Mouse (Mus musculus) midbrain, embryonic 11.5 days (tissue): Measurements from ENCODE around the gene Galnt4. TPM values are rescaled to one million over a fixed set of nuclear protein-coding genes. Genes with fewer than 3 reads are reported as not detected.

Source experiments
- ATAC-seq: fragments of 200-750 bp; cut with Nextera tagmentation; 2 replicates; pipeline ENCODE4 v1.8.0; 2017; ENCODE audit warnings: moderate TSS enrichment, moderate library complexity; ENCODE audit not compliant: low FRiP score
- DNase-seq: peaks from one replicate; pipeline ENCODE4 v3.0.0; 2015; ENCODE audit warnings: low spot score; ENCODE audit errors: missing footprints
- H3K27ac ChIP-seq: fragments of 300-500 bp; sonication (generic); 2 replicates; pipeline ENCODE4 v1.5.1; 2014; ENCODE audit warnings: low read depth, low read length
- H3K27me3 ChIP-seq: fragments of 300-500 bp; sonication (generic); 2 replicates; pipeline ENCODE4 v1.6.1; 2014; ENCODE audit warnings: mild to moderate bottlenecking, low read length, moderate library complexity, mixed read lengths; ENCODE audit not compliant: control insufficient read depth, insufficient read depth
- H3K36me3 ChIP-seq: fragments of 300-500 bp; sonication (generic); 2 replicates; pipeline ENCODE4 v1.6.1; 2014; ENCODE audit warnings: mild to moderate bottlenecking, low read length, moderate library complexity, mixed read lengths; ENCODE audit not compliant: control insufficient read depth, insufficient read depth
- H3K4me1 ChIP-seq: fragments of 300-500 bp; sonication (generic); 2 replicates; pipeline ENCODE4 v1.6.1; 2014; ENCODE audit warnings: low read length; ENCODE audit not compliant: control insufficient read depth, insufficient read depth
- H3K4me2 ChIP-seq: fragments of 300-500 bp; sonication (generic); 2 replicates; pipeline ENCODE4 v1.6.1; 2014; ENCODE audit warnings: mild to moderate bottlenecking, moderate library complexity
- H3K4me3 ChIP-seq: fragments of 300-500 bp; sonication (generic); 2 replicates; pipeline ENCODE4 v1.5.1; 2014; ENCODE audit warnings: low read depth, low read length
- H3K9ac ChIP-seq: fragments of 300-500 bp; sonication (generic); 2 replicates; pipeline ENCODE4 v1.6.1; 2014; ENCODE audit warnings: low read length
- H3K9me3 ChIP-seq: fragments of 300-500 bp; sonication (generic); 2 replicates; pipeline ENCODE4 v1.6.1; 2016; ENCODE audit warnings: low read length; ENCODE audit not compliant: control insufficient read depth
- WGBS: fragments of 180-500 bp; shearing (Covaris S2); extraction: QIAGEN DNeasy Blood & Tissue Kit; methylation state at CpG from one replicate; pipeline ENCODE4 v1.1.7; 2014; 5-methylcytosine and 5-hydroxymethylcytosine counted together
- polyA plus RNA-seq: library from polyadenylated mRNA; unstranded; fragments of >200 nt; fragmentation: Nextera tagmentation; extraction: Ambion mirVana; gene quantifications from 2 replicates; pipeline ENCODE4 v1.2.1, GENCODE M21; 2014

Gene Galnt4
- 3.3 and 4.3 TPM in 2 replicates for polyA plus RNA-seq

DNA sequence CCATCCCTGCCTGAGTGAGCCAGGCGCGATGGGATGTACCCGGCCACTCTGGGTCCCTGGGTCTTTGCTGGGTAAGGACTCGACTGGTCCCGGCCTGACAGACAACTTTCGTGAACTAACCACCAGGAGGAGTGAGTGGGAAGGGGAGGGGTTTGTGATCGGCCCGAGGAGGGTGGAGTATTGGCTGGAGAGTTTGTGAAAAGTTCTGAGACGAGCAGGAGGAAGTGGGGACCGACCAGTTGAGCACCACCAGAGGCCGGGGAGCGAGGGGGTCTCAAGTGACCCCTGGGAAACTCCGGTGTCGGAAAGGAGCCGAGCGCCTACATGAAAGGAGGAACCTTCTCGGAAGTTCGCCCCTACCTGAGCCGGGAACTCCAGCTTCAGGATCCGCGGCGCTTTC lies at the start of gene Galnt4:
Gene Galnt4, plus strand, starts transcription at position 196 of the 400 bp plus-strand sequence.
- Histone ChIP-seq H3K4me1 (peaks cover 12% of the 10 kb centered on the region), H3K27ac (peak within 1 kb of the TSS; percentile 77), H3K9ac (peak within 1 kb of the TSS; percentile 92), H3K36me3 (peaks cover 4% of the 10 kb centered on the region; the same call in 1 of the 2 replicates), H3K4me3 (peak within 1 kb of the TSS; percentile 87), H3K4me2 (peak within 1 kb of the TSS; percentile 96), H3K9me3 (no peaks in the 10 kb centered on the region), H3K27me3 (no peaks in the 10 kb centered on the region)
- DNase-seq = peak; percentile 94
- ATAC-seq = peak; percentile 80
- 1% methylated on average over 22 of the region's 22 CpGs for WGBS

DNA sequence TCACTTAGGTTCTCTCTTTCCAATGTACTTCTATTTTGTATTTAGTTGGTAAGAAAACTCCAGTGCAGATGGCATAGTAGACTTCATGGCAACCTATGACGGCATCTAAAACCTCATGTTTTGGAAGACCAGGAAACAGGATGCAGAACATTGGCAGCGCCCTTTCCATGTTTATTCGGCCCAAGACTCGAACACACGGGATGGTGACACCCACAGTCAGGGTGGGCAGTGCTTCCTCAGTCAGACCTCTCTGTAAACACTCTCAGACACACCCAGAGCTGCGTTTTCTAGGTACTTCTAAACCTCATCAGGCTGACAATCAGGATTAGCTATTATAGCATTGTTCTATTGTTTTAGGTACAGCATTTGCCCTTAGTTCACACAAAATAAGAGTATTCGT lies 47.4 kb upstream of the Galnt4 start:
- Histone ChIP-seq H3K27ac (no peak overlapping the region), H3K4me1 (no peaks in the 10 kb centered on the region), H3K9me3 (no peaks in the 10 kb centered on the region), H3K36me3 (no peaks in the 10 kb centered on the region), H3K27me3 (no peaks in the 10 kb centered on the region), H3K9ac (no peak overlapping the region), H3K4me3 (no peak overlapping the region), H3K4me2 (no peak overlapping the region)
- ATAC-seq (no peak), DNase-seq (peak; percentile 47)
- 91% methylated on average over 7 of the region's 7 CpGs for WGBS

DNA sequence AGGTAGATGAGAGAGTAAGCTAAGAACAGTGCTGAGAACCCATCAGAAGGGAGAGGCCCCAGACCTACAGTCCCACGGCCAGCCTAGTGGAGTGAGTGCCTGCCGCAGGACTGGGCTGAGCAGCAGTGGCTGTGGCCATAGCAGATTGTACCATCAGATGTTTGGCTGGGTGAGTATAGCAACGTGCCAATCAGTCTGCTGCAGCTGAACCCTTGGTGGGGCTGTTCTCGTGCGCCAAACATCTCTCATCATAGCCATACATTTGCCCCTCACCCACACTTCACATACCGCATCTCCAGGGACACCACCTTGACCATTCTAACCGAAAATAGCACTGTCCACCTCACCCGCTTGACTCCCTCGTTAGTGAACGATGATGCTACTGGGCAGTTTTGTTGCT lies 46.5 kb upstream of the Galnt4 start:
- Histone ChIP-seq H3K4me1 (no peaks in the 10 kb centered on the region), H3K9me3 (no peaks in the 10 kb centered on the region), H3K4me3 (no peak overlapping the region), H3K9ac (no peak overlapping the region), H3K27ac (no peak overlapping the region), H3K27me3 (no peaks in the 10 kb centered on the region), H3K4me2 (no peak overlapping the region), H3K36me3 (no peaks in the 10 kb centered on the region)
- 96% methylated on average over 10 of the region's 10 CpGs for WGBS
- DNase-seq (peak; percentile 54), ATAC-seq (no peak)

DNA sequence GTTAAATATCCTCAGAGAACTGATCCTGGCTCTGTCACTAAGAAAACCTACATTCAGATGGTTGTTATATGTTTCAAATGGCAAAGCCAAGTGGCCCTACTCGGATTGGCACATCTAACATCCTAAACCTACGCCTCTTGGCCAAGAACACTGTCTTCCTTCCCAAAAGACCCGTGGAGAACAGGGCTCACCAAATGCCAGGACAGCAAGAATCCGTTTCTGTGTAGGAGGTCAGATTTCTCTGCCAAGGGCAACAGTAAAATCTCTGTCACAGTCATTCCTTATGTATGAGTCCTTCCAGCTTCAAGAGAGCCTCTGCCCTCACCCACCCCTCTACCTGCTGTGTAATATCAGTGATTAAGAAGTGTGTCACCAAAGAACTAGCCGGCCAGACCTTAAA lies 45.4 kb upstream of the Galnt4 start:
- Histone ChIP-seq H3K36me3 (no peaks in the 10 kb centered on the region), H3K4me2 (no peak overlapping the region), H3K27ac (no peak overlapping the region), H3K4me3 (no peak overlapping the region), H3K27me3 (no peaks in the 10 kb centered on the region), H3K4me1 (no peaks in the 10 kb centered on the region), H3K9ac (no peak overlapping the region), H3K9me3 (no peaks in the 10 kb centered on the region)
- no peak for ATAC-seq
- DNase-seq = peak; percentile 57
- 81% methylated on average over 5 of the region's 5 CpGs for WGBS

DNA sequence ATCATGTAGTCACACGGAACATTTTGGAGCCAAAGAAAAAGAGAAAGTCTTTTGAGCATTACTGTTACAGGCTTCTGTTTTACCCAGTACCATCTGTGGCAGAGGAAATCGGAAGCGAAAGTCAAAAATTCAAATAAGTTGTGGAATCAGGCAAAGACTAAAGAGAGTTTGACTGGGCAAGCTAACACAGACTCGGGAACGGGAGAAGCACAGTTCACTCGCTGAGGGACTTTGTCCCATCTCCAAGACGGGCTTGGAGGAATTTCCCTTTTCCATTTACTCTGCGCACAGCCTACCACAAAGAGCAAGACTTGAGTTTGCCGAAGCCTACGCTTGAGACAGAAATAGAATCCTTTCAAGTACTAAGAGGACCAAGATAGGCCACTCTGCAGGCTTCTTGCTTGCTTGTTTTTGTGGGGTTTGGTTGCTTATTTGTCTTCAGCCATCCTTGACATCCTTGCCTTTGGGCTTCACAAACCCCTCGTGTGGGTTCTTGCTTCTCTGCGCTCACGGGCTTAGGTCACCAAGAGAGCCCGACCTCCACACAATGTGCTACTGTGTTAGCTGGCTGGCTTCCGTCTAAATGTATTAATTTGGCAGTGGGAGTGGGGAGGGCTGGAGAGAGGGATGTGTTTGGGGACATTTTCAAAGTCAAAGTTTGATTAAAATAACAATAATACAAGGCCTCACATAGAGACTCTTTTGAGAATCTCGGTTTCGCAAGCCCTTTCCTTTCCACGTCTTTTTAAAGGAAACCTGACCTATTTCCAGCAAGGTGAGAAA lies 31.7 kb upstream of the Galnt4 start:
- Histone ChIP-seq H3K4me3 (no peak overlapping the region), H3K4me2 (no peak overlapping the region), H3K36me3 (no peaks in the 10 kb centered on the region), H3K4me1 (no peaks in the 10 kb centered on the region), H3K27me3 (no peaks in the 10 kb centered on the region), H3K9ac (no peak overlapping the region), H3K9me3 (no peaks in the 10 kb centered on the region), H3K27ac (no peak overlapping the region)
- 78% methylated on average over 18 of the region's 18 CpGs for WGBS
- ATAC-seq (no peak), DNase-seq (no peak)

DNA sequence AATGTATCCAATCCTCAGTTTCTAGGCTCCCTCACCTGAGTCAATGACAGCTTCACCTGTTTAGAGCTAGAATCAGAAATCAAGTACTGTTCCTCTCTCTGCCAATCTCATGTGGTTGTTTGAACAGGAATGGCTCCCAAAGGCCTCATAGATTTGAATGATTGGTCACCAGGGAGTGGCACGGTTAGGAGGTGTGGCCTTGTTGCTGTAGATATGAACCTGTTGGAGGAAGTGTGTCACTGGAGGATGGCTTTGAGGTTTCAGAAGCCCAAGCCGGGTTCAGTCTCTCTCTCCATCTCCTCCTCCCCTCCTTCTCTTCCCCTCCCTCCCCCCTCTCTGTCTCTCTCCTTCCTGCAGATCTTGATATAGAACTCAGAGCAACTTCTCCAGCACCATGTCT lies 29.3 kb upstream of the Galnt4 start:
- Histone ChIP-seq H3K36me3 (no peaks in the 10 kb centered on the region), H3K9me3 (no peaks in the 10 kb centered on the region), H3K4me3 (no peak overlapping the region), H3K27ac (no peak overlapping the region), H3K4me1 (no peaks in the 10 kb centered on the region), H3K4me2 (no peak overlapping the region), H3K27me3 (no peaks in the 10 kb centered on the region), H3K9ac (no peak overlapping the region)
- 86% methylated on average over 2 of the region's 2 CpGs for WGBS
- DNase-seq (no peak), ATAC-seq (no peak)

DNA sequence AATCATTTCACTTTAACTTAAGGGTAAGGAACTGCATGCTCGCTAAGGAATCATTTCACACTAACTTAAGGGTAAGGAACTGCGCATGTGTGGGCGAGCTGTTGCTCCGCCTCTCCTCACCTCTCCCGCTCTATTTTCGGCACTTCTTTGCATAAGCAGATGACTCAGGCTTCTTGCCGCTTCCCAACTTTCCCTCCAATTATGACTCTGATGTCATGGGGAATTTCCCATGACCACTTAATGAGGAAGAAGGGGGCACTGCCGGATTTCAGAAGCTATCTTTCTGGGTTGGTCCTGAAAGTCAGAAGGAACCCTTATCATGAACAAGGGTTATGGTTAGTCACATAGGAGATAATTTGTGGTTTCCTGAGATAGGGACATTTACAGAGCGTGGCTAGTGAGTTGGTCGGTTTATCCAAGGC lies 26.4 kb upstream of the Galnt4 start:
- 90% methylated on average over 10 of the region's 10 CpGs for WGBS
- Histone ChIP-seq H3K9me3 (no peaks in the 10 kb centered on the region), H3K4me3 (no peak overlapping the region), H3K27me3 (no peaks in the 10 kb centered on the region), H3K9ac (no peak overlapping the region), H3K27ac (no peak overlapping the region), H3K36me3 (no peaks in the 10 kb centered on the region), H3K4me1 (no peaks in the 10 kb centered on the region), H3K4me2 (no peak overlapping the region)
- ATAC-seq (no peak), DNase-seq (no peak)

DNA sequence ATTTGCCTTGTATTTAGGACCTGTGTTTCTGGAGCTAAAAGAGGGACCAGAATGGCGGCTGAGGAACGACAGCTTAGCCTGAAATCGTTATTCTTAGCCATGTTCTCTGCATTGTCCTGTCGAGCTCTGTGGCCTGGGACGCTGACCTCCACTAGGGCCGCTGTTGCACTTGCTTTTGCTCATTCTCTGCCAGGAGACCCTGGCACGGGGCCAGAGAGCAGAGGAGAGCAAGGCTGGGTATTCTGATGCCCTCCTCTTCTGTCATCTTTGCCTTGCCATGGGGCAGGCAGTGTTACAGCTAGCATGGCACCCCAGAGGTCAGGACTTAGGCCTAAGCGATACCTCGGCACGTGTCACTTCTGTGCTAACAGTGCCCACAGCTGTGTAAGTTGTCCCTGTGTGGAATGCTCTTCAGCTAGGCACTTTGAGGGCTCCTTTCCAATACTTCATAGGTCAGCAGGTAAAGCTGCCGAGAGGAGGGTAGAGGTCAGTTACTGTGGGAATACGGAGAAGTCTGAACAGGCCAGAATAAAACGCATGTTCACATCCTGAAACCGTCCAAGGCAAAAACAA lies 24.4 kb upstream of the Galnt4 start:
- Histone ChIP-seq H3K4me3 (no peak overlapping the region), H3K4me2 (no peak overlapping the region), H3K9me3 (no peaks in the 10 kb centered on the region), H3K9ac (no peak overlapping the region), H3K27me3 (no peaks in the 10 kb centered on the region), H3K4me1 (no peaks in the 10 kb centered on the region), H3K27ac (no peak overlapping the region), H3K36me3 (no peaks in the 10 kb centered on the region)
- DNase-seq = no peak
- WGBS = 89% methylated on average over 14 of the region's 14 CpGs
- ATAC-seq = no peak

DNA sequence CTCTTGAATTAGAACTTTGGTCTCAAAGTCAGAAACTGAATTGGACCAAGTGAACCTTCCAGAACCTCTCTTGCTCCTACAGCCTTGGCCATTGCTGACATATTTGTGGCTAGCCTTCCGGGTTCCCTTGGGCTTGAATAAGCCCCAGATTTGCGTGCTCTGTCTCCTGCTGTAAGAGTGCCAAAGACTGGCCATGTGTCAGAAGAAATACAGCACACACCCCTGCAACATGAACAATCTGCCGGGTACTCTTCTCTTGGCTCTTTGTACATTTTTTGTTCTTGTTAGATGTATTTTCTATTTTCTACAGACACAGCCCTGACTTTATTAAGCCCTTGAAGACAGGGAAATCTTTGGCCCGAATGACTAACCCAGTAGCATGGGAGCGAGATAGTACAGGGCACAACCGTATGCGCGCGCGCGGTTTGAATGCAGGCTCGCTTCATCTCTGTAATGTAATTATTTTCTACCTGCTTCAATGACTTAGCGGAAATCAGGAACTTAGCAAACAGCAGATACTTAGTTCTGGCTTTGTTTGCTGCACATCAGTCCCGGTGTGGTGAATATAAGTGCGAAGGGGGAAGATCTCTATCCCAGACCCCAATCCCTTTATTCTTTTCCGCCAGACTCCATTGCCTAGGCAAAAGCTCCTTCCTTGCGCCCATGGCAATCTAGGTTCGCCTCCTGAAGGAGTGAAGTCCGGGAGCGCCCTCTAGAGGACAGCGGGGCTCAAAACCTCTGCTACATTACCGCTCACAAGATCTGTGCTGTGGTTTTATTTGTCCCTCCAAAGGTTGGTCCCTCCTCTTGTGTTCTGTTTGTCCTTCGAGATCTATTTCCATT lies 23.3 kb upstream of the Galnt4 start:
- DNase-seq = peak; percentile 99
- peak overlapping the region; percentile 12; the same call in 1 of the 2 replicates for H3K4me2 ChIP-seq
- H3K27me3 ChIP-seq = no peaks in the 10 kb centered on the region
- H3K9me3 ChIP-seq = no peaks in the 10 kb centered on the region
- ATAC-seq = peak; percentile 92
- H3K4me1 ChIP-seq = no peaks in the 10 kb centered on the region
- WGBS = 49% methylated on average over 23 of the region's 23 CpGs
- no peak overlapping the region for H3K4me3 ChIP-seq
- H3K9ac ChIP-seq = no peak overlapping the region
- no peak overlapping the region for H3K27ac ChIP-seq
- no peaks in the 10 kb centered on the region for H3K36me3 ChIP-seq
